Mouse (Mus musculus) urinary bladder, adult 2 months (tissue): ENCODE data around the gene Hoxd11. TPM values are rescaled to one million over a fixed set of nuclear protein-coding genes. Genes with fewer than 3 reads are reported as not detected.

Experiments used
- DNase-seq: peaks from one replicate; pipeline ENCODE4 v3.0.0; 2022; ENCODE audit warnings: low spot score
- polyA plus RNA-seq: library from polyadenylated mRNA; depleted of rRNA; stranded (reverse); fragments of >200 nt; gene quantifications from 2 replicates; pipeline ENCODE4 v1.2.3, GENCODE M21; 2012

Gene Hoxd11
- polyA plus RNA-seq, 1 experiment, result 8.1 TPM

- no peak for DNase-seq
These were observed 30.4 kb downstream of the Hoxd11 start for GRCm38 (mm10) chr2:74709465-74710419.

GRCm38 (mm10) chr2:74710929-74711543 lies 31.7 kb downstream of the Hoxd11 start:
- DNase-seq, result no peak

- DNase-seq, result peak; percentile 74
These were observed 32.6 kb downstream of the Hoxd11 start, which contains the start of the genes Hoxd3 and Hoxd4 for GRCm38 (mm10) chr2:74711721-74712621. Hoxd3 (plus strand) TSS chr2:74711927. Hoxd4 (plus strand) TSS chr2:74711929.

- DNase-seq, result no peak
These were observed 34.1 kb downstream of the Hoxd11 start for GRCm38 (mm10) chr2:74713239-74714150.

GRCm38 (mm10) chr2:74714156-74714789 lies 34.9 kb downstream of the Hoxd11 start:
- no peak for DNase-seq

- DNase-seq, result peak; percentile 28
These were observed 35.5 kb downstream of the Hoxd11 start for GRCm38 (mm10) chr2:74714881-74715280.

- DNase-seq, result peak; percentile 80
These were observed 36.3 kb downstream of the Hoxd11 start for GRCm38 (mm10) chr2:74715504-74716241.

- no peak for DNase-seq
These were observed 41.0 kb downstream of the Hoxd11 start for GRCm38 (mm10) chr2:74720384-74720783.

GRCm38 (mm10) chr2:74720955-74721491 lies 41.7 kb downstream of the Hoxd11 start:
- no peak for DNase-seq

- no peak for DNase-seq
These were observed 42.5 kb downstream of the Hoxd11 start for GRCm38 (mm10) chr2:74721882-74722281.

- DNase-seq, result no peak
These were observed 43.6 kb downstream of the Hoxd11 start for GRCm38 (mm10) chr2:74722949-74723348.

- DNase-seq, result no peak
These were observed 45.1 kb downstream of the Hoxd11 start for GRCm38 (mm10) chr2:74724244-74725015.

- no peak for DNase-seq
These were observed 45.8 kb downstream of the Hoxd11 start for GRCm38 (mm10) chr2:74725171-74725570.

- DNase-seq, result no peak
These were observed 47.2 kb downstream of the Hoxd11 start, which contains the start of gene Gm28230 for GRCm38 (mm10) chr2:74726551-74726950. Gm28230 (plus strand) TSS chr2:74726728.

- DNase-seq, result no peak
These were observed 47.7 kb downstream of the Hoxd11 start for GRCm38 (mm10) chr2:74726973-74727639.

- no peak for DNase-seq
These were observed 48.4 kb downstream of the Hoxd11 start for GRCm38 (mm10) chr2:74727640-74728302.

- no peak for DNase-seq
These were observed 48.9 kb downstream of the Hoxd11 start for GRCm38 (mm10) chr2:74728303-74728680.
